Mouse (Mus musculus): ENCODE measurements around the gene Glrx2.

Glrx2 gene

DNA sequence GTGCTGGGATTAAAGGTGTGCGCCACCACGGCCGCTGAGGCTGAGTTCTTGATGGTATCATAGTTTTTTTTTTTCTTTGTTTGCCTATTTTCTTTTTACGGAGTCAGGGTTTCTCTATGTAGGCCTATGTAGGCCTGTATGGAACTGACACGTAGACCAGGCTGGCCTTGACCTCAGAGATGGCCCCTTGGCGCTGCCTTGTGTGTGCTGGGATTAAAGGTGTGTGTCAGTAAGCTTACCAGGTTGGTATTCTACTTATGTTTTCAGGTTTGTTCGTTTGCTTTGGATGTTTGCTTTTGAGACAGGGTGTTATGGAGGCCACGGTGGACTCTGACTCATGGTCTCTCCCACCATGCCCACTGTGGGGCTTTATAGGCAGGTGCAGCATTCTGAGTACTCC, 46.0 kb downstream of the Glrx2 start:
- no peak for DNase-seq

DNA sequence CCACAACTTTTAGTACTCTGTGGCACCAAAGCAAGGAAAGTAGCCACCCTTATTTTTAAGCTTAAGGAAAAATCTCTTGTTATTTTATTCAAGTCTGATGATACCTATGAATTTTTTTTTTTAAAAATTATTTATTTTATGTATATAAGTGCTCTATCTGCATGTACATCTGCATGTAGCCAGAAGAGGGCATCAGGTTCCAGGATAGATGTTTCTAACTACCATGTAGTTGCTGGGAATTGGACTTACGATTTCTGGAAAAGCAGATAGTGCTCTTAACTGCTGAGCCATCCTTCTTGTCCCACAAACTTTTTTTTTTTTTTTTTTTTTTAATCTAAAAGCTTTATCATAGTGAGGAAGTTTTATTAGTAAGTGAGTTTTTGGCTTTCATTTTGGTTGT, 48.3 kb downstream of the Glrx2 start:
- DNase-seq, result no peak

DNA sequence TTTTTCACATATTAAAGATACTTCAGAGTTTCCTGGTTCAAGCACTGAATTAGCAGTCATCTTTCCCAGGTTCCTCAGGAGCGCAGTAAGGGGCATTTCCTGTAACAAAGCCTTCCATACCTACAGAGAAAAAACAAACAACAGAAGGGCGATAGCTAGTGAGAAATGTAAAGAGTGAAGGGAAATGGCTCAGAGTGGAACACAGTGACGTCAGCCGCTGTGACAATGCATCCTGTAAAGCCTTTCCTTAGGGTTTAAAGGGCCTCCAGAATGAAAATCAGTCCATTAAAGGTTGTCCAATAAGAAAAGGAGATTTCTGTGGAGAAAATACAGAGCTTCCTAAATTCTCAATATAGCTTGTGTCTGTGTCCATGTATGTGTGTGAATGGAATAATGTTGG, 49.7 kb downstream of the Glrx2 start:
- no peak for DNase-seq

DNA sequence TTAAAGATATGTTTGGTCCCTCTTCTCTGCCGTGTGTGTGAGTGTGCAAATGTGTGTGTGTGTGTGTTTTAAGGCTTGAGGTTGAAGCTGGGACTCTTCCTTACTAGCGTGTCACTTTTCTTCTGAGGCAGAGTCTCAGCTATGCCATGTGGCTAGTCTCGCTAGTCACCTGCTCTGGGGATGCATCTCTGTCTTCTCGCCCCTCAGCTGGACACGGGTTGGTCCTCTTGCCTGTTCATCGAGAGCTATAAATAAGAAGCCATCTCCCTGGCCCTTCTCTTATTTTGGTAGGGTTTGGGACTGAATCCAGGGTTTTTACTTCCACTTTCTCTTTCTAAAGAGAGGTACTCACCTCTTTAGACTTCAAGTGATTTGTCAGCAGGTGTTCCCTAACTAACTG, 50.1 kb downstream of the Glrx2 start:
- DNase-seq, result no peak

DNA sequence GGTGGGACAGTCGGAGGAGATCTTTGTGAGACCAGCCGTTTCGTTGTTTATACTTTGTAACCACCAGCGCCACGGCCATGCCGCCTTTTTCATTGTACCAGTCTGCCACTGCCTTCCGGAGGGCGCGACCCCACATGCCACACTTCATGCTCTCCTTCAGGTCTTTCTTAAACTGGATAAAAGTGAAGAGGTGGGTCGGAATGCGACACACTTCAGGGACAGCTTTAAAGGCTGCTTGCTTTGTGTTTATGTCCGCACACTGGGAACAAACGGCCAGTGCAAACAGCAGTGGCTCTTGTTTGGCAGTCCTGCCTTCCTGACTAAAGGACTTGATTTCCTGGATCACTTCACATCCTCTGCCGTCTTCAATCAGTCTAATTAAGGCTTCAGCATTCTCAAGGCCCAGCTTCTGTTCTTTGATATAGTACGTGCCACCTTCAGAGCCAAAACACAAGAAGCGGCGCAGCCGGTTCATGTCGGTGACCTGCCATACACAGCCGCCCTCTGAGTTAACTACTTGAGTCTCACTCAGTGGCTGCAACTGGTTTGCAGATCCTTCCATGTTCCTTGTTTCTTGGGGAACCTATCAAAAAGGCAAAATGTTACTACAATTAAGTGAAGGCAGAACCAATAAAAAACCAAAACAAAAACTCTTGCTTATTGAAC, 54.4 kb downstream of the Glrx2 start:
- no peak for DNase-seq

DNA sequence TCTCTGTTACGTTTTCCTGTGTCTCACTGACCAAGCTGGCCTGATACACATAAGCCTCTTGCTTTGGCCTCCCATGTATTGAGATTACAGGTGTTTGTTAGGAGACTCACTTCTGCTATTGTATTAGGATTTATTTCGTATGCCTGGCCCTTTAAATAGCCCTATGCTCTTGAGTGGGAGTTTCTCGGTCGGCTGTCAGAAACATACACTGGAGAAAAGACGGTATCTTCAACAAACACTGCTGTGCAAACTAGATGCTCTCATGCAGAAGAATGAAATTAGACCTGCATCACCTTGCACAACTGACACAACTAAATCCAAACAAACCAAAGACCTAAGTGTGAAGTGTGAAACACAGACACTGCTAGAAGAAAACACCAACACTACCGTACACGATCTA, 56.9 kb downstream of the Glrx2 start:
- no peak for DNase-seq

GRCm38 (mm10) chr1:143773909-143774308, 57.8 kb downstream of the Glrx2 start:
- DNase-seq, result no peak

GRCm38 (mm10) chr1:143776446-143777411, 60.6 kb downstream of the Glrx2 start, which contains the start of the genes Trove2 and Uchl5:
Gene Trove2, minus strand, starts transcription at chr1:143777068.
Gene Uchl5, plus strand, starts transcription at chr1:143777272.
- peak; percentile 99 for DNase-seq

DNA sequence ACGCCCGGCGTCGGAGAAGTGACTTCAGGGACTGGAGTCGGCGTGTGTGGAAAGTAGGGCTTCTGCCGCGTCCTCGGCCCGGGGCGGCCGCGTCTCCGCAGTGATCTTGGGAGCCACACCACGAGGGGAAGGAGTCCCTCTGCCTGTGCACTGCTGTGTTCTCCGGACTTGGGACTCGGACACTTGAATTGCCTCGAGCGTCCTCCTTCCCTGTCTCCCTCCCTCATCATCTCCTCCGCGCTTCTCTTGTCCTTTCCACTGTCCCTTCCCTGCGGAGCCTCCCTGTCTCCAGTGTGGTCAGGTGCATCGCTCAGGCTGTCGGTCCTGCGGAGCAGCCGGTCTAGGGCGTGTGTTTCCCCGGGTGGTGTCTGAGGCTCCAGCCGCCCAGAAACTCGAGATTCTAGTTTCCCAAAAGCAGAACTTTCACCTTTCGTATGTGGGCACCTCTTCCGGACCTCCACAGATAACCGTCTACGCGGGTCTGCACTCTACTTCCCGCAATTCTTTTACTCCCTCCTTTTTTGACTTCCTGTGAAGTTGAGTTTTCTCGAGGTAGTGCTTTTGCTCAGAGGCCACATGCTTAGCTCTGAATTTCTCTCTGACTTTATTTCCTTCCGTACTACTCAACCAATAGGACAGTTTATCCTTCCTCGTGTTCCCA, 61.5 kb downstream of the Glrx2 start:
- DNase-seq, result no peak

DNA sequence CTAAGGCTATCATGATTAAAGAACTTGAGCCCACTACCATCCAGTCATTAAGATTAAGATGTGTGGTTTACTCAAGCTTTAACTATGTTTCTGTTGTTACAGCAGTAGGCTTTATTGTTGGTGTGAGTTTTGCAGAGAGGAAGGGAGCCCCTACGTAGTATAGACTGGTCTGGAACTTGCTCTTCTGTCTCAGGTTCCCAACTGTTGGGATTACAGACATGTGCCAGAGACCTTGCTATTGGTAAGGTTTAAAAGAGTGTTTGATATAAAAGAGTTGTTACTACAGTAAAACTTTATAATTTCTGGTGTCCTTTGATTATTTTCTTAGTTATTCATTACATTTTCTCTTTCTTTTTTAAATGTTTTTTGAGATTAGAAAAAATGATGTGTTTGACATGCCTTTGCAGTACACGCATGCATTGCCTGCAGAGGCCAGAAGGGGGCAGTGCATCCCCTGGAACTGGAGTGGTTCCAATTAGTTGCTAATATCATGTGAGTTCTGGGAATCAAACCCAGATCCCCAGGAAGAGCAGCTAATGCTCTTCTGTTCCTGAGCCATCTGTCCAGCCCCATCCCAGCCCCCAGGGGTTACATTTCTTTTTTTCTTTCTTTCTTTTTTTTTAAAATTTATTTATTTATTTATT, 72.6 kb downstream of the Glrx2 start:
- DNase-seq, result peak; percentile 68

All from thymus, postnatal 14 days (tissue).